Mouse (Mus musculus) limb, embryonic 14.5 days (tissue): ENCODE results near the gene Spcs1. TPM values are rescaled to one million over a fixed set of nuclear protein-coding genes. Genes with fewer than 3 reads are reported as not detected.
A peak's percentile ranks its signal among the peaks of the same experiment; 100 is the strongest.

Source experiments
- ATAC-seq: fragments of 200-750 bp; cut with Nextera tagmentation; 2 replicates; pipeline ENCODE4 v1.8.0; 2017; ENCODE audit warnings: low read depth, moderate number of reproducible peaks, moderate TSS enrichment; ENCODE audit not compliant: low FRiP score
- DNase-seq: peaks from one replicate; pipeline ENCODE4 v3.0.0-alpha.2; 2015; ENCODE audit warnings: low spot score
- H3K27ac ChIP-seq: fragments of 300-500 bp; sonication (generic); replicated peaks from 2 replicates; pipeline ENCODE4 v1.5.1; 2014; ENCODE audit warnings: low read depth, mild to moderate bottlenecking, low read length, moderate library complexity, mixed read lengths
- H3K27me3 ChIP-seq: fragments of 300-500 bp; sonication (generic); 2 replicates; pipeline ENCODE4 v1.6.1; 2014; ENCODE audit warnings: low read length, mixed read lengths; ENCODE audit not compliant: control insufficient read depth, insufficient read depth
- H3K36me3 ChIP-seq: fragments of 300-500 bp; sonication (generic); 2 replicates; pipeline ENCODE4 v1.6.1; 2014; ENCODE audit warnings: mild to moderate bottlenecking, low read length, moderate library complexity, mixed read lengths; ENCODE audit not compliant: control insufficient read depth, insufficient read depth
- H3K4me1 ChIP-seq: fragments of 300-500 bp; sonication (generic); 2 replicates; pipeline ENCODE4 v1.6.1; 2014; ENCODE audit warnings: antibody characterized with exemption, low read length, mixed read lengths; ENCODE audit not compliant: control insufficient read depth, insufficient read depth
- H3K4me2 ChIP-seq: fragments of 300-500 bp; sonication (generic); replicated peaks from 2 replicates; pipeline ENCODE4 v1.6.1; 2014; ENCODE audit warnings: low read depth, mild to moderate bottlenecking, low read length, moderate library complexity; ENCODE audit not compliant: severe bottlenecking
- H3K4me3 ChIP-seq: fragments of 300-500 bp; sonication (generic); replicated peaks from 2 replicates; pipeline ENCODE4 v1.5.1; 2014; ENCODE audit warnings: low read length
- H3K9ac ChIP-seq: fragments of 300-500 bp; sonication (generic); 2 replicates; pipeline ENCODE4 v1.6.1; 2014; ENCODE audit warnings: mild to moderate bottlenecking, low read depth, low read length, moderate library complexity; ENCODE audit not compliant: severe bottlenecking
- H3K9me3 ChIP-seq: fragments of 300-500 bp; sonication (generic); 2 replicates; pipeline ENCODE4 v1.6.1; 2016; ENCODE audit warnings: low read length; ENCODE audit not compliant: control insufficient read depth
- POLR2A ChIP-seq: fragments of 200-500 bp; IDR thresholded peaks from 2 replicates; pipeline ENCODE4 v1.8.0; 2012; ENCODE audit warnings: inconsistent platforms, mild to moderate bottlenecking, moderate library complexity, borderline replicate concordance; ENCODE audit not compliant: insufficient read depth, insufficient read length; ENCODE audit errors: extremely low read depth
- WGBS: fragments of 180-500 bp; shearing (Covaris S2); extraction: QIAGEN DNeasy Blood & Tissue Kit; methylation state at CpG from one replicate; pipeline ENCODE4 v1.1.7; 2014; 5-methylcytosine and 5-hydroxymethylcytosine counted together
- polyA plus RNA-seq, 2 experiments: library from polyadenylated mRNA; depleted of rRNA in 1 of 2; stranded (reverse) in 1 of 2; unstranded in 1 of 2; fragments of >200 nt; fragmentation: Nextera tagmentation in 1 of 2; extraction: Ambion mirVana in 1 of 2; gene quantifications; 2 replicates each; pipeline versions ENCODE4 v1.2.1 to v1.2.3; 2012 to 2014

Gene Spcs1
- polyA plus RNA-seq, 2 experiments = 339 to 460 TPM

GRCm38 (mm10) chr14:30951154-30951825 is 50.2 kb downstream of the Spcs1 start, which contains the start of gene Nek4:
Gene Nek4 (plus strand): TSS chr14:30951377.
- peak; percentile 98 for DNase-seq
- Histone ChIP-seq H3K27me3 (no peaks in the 10 kb centered on the region), H3K36me3 (peaks cover 7% of the 10 kb centered on the region; the same call in 1 of the 2 replicates), H3K9ac (peak within 1 kb of the TSS; percentile 82), H3K4me1 (peaks cover 3% of the 10 kb centered on the region; the same call in 1 of the 2 replicates), H3K27ac (peak within 1 kb of the TSS; percentile 69), H3K4me2 (peak within 1 kb of the TSS; percentile 69), H3K4me3 (peak within 1 kb of the TSS; percentile 77), H3K9me3 (no peaks in the 10 kb centered on the region)
- WGBS = 3% methylated on average over 57 of the region's 57 CpGs
- TF ChIP-seq POLR2A = peak; percentile 83; the same call in 1 of the 2 replicates
- peak; percentile 98 for ATAC-seq

- TF ChIP-seq POLR2A = no peak
- ATAC-seq = no peak
- Histone ChIP-seq H3K9ac (no peak overlapping the region), H3K27ac (no peak overlapping the region), H3K4me3 (no peak overlapping the region), H3K27me3 (no peaks in the 10 kb centered on the region), H3K4me1 (peaks cover 3% of the 10 kb centered on the region; the same call in 1 of the 2 replicates), H3K4me2 (no peak overlapping the region), H3K36me3 (peaks cover 7% of the 10 kb centered on the region; the same call in 1 of the 2 replicates), H3K9me3 (no peaks in the 10 kb centered on the region)
- no peak for DNase-seq
- WGBS = 99% methylated on average over 10 of the region's 10 CpGs
Measured at GRCm38 (mm10) chr14:30949986-30950385, 51.5 kb downstream of the Spcs1 start.

Other genes starting within 250 kb of the Spcs1 start
- gene Tmem110, start 176.1 kb downstream of the Spcs1 start, polyA plus RNA-seq (2012; rRNA removed) = 31.3 and 33.1 TPM in 2 replicates
- 33.4 and 35.8 TPM in 2 replicates for gene Tmem110, start 176.1 kb downstream of the Spcs1 start, polyA plus RNA-seq (2014; fragmentation: Nextera tagmentation; extraction: Ambion mirVana)
- gene Mustn1, start 122.5 kb downstream of the Spcs1 start, polyA plus RNA-seq (2012; rRNA removed) = 17.7 and 18.1 TPM in 2 replicates
- gene Mustn1, start 122.5 kb downstream of the Spcs1 start, polyA plus RNA-seq (2014; fragmentation: Nextera tagmentation; extraction: Ambion mirVana) = 18.8 and 24.8 TPM in 2 replicates
- gene Itih4, start 115.2 kb downstream of the Spcs1 start, polyA plus RNA-seq (2012; rRNA removed) = 0.08 TPM in 2 replicates
- not detected in 2 replicates for gene Itih4, start 115.2 kb downstream of the Spcs1 start, polyA plus RNA-seq (2014; fragmentation: Nextera tagmentation; extraction: Ambion mirVana)
- gene Itih3, start 77.9 kb downstream of the Spcs1 start, polyA plus RNA-seq (2012; rRNA removed) = 0.13 and 0.21 TPM in 2 replicates
- 0.12 and 0.36 TPM in 2 replicates for gene Itih3, start 77.9 kb downstream of the Spcs1 start, polyA plus RNA-seq (2014; fragmentation: Nextera tagmentation; extraction: Ambion mirVana)
- 0.03 TPM in 1 of 2 replicates, not detected in the other for gene Itih1, start 58.4 kb downstream of the Spcs1 start, polyA plus RNA-seq (2012; rRNA removed)
- gene Itih1, start 58.4 kb downstream of the Spcs1 start, polyA plus RNA-seq (2014; fragmentation: Nextera tagmentation; extraction: Ambion mirVana) = not detected in 2 replicates
- gene Nek4, start 50.3 kb downstream of the Spcs1 start, polyA plus RNA-seq (2012; rRNA removed) = 8.0 TPM in 2 replicates
- 8.8 and 8.9 TPM in 2 replicates for gene Nek4, start 50.3 kb downstream of the Spcs1 start, polyA plus RNA-seq (2014; fragmentation: Nextera tagmentation; extraction: Ambion mirVana)
- 108 and 128 TPM in 2 replicates for gene Glt8d1, start 272 bp downstream of the Spcs1 start, polyA plus RNA-seq (2012; rRNA removed)
- 67.9 and 70.4 TPM in 2 replicates for gene Glt8d1, start 272 bp downstream of the Spcs1 start, polyA plus RNA-seq (2014; fragmentation: Nextera tagmentation; extraction: Ambion mirVana)
- gene Pbrm1, start 17.5 kb upstream of the Spcs1 start, polyA plus RNA-seq (2012; rRNA removed) = 26.8 and 29.5 TPM in 2 replicates
- 88.5 and 92.8 TPM in 2 replicates for gene Pbrm1, start 17.5 kb upstream of the Spcs1 start, polyA plus RNA-seq (2014; fragmentation: Nextera tagmentation; extraction: Ambion mirVana)
- 118 and 139 TPM in 2 replicates for gene Gnl3, start 17.5 kb upstream of the Spcs1 start, polyA plus RNA-seq (2012; rRNA removed)
- 105 and 117 TPM in 2 replicates for gene Gnl3, start 17.5 kb upstream of the Spcs1 start, polyA plus RNA-seq (2014; fragmentation: Nextera tagmentation; extraction: Ambion mirVana)
- 28.2 and 37.4 TPM in 2 replicates for gene Smim4, start 127.3 kb upstream of the Spcs1 start, polyA plus RNA-seq (2012; rRNA removed)
- gene Smim4, start 127.3 kb upstream of the Spcs1 start, polyA plus RNA-seq (2014; fragmentation: Nextera tagmentation; extraction: Ambion mirVana) = 62.7 and 68.1 TPM in 2 replicates
- 357 and 464 TPM in 2 replicates for gene Nt5dc2, start 129.4 kb upstream of the Spcs1 start, polyA plus RNA-seq (2012; rRNA removed)
- gene Nt5dc2, start 129.4 kb upstream of the Spcs1 start, polyA plus RNA-seq (2014; fragmentation: Nextera tagmentation; extraction: Ambion mirVana) = 358 and 361 TPM in 2 replicates
- 68.5 and 81.8 TPM in 2 replicates for gene Stab1, start 167.0 kb upstream of the Spcs1 start, polyA plus RNA-seq (2012; rRNA removed)
- gene Stab1, start 167.0 kb upstream of the Spcs1 start, polyA plus RNA-seq (2014; fragmentation: Nextera tagmentation; extraction: Ambion mirVana) = 59.5 and 64.4 TPM in 2 replicates
- 301 and 458 TPM in 2 replicates for gene Tnnc1, start 206.6 kb upstream of the Spcs1 start, polyA plus RNA-seq (2012; rRNA removed)
- 374 and 483 TPM in 2 replicates for gene Tnnc1, start 206.6 kb upstream of the Spcs1 start, polyA plus RNA-seq (2014; fragmentation: Nextera tagmentation; extraction: Ambion mirVana)
- gene Nisch, start 215.3 kb upstream of the Spcs1 start, polyA plus RNA-seq (2012; rRNA removed) = 514 and 640 TPM in 2 replicates
- 339 and 378 TPM in 2 replicates for gene Nisch, start 215.3 kb upstream of the Spcs1 start, polyA plus RNA-seq (2014; fragmentation: Nextera tagmentation; extraction: Ambion mirVana)
- 3.7 and 4.0 TPM in 2 replicates for gene Sema3g, start 216.2 kb upstream of the Spcs1 start, polyA plus RNA-seq (2012; rRNA removed)
- gene Sema3g, start 216.2 kb upstream of the Spcs1 start, polyA plus RNA-seq (2014; fragmentation: Nextera tagmentation; extraction: Ambion mirVana) = 0.25 and 0.29 TPM in 2 replicates
- gene Phf7, start 249.6 kb upstream of the Spcs1 start, polyA plus RNA-seq (2012; rRNA removed) = 9.5 and 10.5 TPM in 2 replicates
- 11.8 and 12.3 TPM in 2 replicates for gene Phf7, start 249.6 kb upstream of the Spcs1 start, polyA plus RNA-seq (2014; fragmentation: Nextera tagmentation; extraction: Ambion mirVana)
- gene Bap1, start 249.8 kb upstream of the Spcs1 start, polyA plus RNA-seq (2012; rRNA removed) = 90.1 and 108 TPM in 2 replicates
- gene Bap1, start 249.8 kb upstream of the Spcs1 start, polyA plus RNA-seq (2014; fragmentation: Nextera tagmentation; extraction: Ambion mirVana) = 71.7 and 76.4 TPM in 2 replicates